Mouse (Mus musculus): Measurements from ENCODE around the gene Retsat.

Gene Retsat

DNA sequence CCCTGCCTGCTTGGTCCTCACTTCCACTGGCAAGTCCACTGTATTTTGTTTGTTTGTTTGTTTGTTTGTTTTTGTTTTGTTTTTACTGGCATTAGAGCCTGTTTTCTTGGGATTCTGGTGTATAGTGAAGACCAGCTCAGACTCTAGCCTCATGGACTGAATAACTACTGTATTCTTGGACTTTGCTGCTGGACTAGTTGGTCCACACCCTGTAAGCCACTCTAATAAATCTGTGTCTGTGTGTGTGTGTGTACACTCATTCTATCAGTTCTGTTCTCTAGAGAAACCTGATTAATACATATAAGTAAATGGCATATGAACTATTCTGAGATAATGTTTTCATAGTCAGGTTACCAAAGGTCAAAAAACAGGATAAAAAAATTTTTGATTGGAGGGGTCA lies 8.2 kb upstream of the Retsat start:
- no peak for DNase-seq

DNA sequence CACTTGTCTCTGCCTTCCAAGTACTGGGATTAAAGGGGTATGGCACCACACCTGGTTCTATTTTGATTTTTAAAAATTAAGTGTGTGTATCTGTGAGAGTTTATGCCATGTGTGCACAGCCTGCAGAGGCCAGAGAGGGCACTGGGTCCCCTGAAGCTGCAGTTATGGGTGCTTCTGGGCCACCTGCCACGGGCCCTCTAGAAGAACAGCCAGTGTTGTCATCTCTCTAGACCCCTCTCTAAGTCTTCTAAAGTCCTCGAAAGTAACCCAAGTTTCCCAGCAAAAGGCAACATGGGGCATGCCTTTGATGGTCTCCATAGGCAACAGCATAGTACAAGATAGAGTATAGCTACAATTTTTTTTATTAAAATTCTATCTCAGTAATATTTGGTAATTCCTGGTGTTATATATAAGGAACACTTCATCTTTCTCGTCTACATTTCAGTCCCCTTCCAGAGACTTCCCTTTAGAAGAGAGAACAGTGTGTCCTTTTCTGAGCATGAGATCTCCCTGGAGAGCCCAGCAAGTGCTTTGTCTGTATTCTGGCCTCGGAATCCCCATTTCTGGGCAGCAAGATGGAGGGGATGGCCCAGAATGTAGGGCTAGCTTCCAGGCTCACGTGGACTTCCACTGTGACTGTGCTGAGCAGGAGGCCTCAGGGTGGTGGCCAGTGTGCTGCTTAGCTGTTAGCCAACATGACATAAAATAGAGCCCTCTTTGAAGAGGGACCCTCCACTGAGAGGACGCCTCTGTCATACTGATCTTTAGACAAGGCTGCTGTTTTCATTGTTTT lies 5.1 kb upstream of the Retsat start:
- DNase-seq: no peak

DNA sequence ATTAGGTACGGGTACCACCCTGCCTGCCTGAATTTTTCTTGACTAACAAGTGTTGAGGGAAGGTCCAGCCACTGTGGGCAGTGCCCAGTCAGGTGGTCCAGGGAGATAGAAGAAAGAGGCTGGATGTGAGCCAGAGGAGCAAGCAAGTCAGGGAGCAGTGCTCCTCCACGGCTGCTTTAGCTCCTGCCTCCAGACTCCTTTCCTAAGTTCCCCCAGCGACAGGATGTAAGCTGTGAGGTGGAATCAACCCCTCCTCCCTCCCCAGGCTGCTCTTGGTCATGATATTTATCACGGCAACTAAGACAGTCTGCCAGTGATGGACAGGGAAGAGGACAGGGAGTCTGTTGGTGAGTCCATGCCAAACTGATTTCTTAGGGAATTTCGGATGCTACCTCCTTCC lies 4.4 kb upstream of the Retsat start:
- DNase-seq: no peak

DNA sequence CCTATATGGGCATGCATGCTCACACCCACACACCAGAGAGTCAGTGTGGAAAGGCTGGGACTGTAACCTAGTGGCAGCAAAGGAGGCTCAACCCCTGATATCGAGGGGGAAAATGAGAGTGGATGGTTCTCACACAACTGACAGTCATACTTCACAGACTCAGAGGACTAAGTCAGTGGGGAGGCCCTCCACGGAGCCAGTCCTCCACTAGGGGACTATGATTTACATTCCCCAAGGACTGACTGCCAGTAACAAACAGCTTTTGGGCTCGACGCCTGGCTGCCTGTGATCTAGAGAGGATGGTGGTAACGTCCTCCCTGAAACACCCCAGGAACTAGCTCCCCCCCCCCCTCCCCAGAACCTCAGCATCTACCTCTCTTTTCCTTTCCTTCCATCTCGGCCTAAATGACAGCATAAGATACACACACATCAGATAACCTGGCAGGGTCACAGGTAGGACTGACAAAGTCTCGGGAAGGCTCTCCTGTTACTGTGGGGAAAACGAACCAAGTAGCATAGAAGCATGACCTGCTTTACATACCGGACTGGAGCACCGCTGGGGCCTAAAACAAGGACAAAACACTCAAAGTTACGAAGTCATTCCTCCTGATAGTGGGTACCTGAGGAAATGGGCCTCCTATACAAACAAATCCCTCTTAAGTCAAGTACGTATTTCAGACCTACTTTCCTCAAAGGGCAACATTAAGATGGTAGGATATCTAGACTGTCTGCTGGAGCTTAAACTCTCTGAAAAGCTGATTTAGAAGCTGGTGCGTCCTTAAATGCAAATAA lies 996 bp upstream of the Retsat start:
- peak; percentile 32 to 39 for DNase-seq

DNA sequence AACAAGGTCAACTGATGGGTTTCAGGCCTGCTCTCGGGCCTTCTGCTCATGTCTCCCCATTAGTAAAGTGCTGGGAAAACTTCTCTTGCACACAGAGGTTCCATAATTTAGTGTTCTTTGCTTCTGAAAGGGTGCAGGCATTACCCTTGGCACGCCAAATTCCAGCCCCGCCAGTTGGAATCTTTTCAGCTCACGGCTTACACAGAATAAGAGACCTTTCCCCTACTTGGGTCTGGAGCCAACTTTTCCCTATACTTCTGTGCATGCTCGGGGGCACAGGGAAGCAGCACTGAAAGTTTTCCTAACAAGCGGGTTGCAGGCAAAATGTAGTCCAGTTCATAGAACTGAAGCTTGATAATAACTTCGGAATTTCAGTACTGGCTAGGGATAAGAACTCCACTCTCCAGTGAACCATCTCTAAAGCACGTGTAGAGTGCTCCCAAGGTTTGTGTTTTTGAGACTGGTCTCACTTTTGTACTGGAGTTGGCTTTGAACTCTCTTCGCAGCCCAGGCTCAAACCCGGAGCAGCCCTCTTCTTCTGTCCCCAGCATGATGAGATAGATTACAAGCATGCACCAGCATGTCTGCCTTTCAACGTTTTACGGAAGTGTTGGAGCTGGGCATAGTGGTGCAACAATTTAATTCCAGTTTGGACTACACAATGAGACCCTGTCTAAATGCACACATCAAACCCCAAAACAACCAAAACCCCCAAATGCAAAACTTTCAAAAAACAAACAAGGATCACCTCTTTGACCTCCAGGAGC lies 699 bp downstream of the Retsat start:
- DNase-seq: peak; percentile 36 to 40

DNA sequence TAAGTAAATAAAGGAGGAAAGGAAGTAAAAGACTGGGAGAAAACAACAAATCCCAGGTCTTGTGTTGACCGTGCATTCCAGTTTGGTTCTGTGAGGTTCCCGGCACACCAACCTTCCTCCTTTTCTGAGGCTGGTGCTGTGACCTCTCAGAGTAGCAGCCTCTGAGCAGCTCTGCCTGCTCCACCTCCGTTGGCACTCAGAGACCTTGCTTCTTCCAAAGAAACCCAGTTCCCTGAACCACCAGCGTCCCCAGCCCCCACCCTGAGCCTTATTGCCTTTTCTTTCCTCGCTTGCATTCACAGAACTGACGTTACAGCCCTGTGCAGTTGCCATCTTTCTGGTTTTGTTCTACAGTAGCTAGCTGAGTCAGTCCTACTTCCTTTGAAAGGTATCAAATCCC lies 1.9 kb downstream of the Retsat start:
- DNase-seq: no peak

DNA sequence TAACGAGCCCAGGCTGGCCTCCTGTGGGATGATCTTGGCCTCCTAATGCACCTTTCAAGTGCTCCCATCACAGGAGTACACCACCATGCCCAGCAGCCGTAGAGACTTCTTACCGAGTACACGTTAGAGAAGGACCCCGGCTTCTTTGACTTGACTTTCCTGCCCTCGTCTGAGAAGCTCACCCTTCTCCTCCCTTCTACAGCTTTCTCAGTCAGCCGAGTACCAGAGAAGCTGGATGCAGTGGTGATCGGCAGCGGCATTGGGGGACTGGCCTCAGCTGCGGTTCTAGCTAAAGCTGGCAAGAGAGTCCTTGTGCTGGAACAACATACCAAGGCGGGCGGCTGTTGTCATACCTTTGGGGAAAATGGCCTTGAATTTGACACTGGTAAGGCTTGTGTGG lies 2.5 kb downstream of the Retsat start:
- no peak for DNase-seq

DNA sequence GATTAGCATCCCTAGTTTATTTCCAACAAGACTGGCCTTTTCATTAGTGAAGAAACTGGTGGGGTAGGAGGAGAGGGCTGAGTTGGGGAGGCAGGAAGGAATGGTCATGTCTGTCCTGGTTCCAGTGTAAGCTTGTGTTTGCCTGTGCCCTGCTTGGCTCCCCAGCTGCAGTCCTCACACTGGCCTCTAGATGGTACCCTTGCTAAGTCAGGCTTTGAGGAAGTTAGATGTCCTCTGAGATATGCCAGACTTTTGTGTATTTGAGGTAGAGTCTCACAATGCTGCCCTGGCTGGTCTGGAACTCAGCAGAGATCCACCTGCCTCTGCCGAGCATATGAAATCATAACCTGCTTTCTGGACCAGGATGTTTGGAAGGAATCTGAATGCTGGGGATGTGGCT lies 3.5 kb downstream of the Retsat start:
- peak; percentile 82 to 87 for DNase-seq

DNA sequence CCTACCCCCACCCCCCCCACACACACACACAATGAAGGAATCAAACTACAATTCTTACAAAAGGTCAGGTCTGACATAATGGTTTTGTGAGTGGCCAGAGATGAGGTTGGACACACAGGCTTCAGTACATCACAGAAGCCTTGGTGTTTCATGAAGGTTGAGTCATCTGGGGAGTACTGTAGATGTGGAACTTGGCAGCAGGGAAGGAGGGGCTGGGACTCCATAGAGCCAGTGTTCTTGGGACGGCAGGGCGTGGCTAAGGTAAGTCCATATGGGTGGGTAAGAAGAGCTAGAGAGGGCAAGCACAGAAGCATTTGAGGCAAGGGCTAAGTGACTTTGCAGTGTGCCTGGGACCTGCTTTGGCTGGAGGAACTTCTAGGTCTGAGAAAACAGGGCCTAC lies 5.8 kb downstream of the Retsat start:
- no peak for DNase-seq

DNA sequence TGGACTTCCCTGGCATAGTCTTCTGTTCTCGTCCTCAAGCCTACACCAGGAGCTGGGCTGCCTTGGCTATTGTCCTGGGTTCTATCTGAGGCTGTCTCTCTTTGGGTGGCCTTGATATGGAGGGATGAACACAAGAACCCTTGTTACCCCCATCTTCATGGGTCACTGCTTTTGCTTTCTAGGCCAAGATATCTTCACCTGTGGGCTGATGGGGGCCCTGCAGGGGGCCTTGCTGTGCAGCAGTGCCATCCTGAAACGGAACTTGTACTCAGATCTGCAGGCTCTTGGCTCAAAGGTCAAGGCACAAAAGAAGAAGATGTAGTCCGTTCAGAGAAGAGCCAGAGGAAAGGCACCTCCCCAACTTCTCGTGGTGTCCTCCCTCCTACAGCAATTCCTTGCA lies 8.8 kb downstream of the Retsat start:
- DNase-seq: no peak

DNA sequence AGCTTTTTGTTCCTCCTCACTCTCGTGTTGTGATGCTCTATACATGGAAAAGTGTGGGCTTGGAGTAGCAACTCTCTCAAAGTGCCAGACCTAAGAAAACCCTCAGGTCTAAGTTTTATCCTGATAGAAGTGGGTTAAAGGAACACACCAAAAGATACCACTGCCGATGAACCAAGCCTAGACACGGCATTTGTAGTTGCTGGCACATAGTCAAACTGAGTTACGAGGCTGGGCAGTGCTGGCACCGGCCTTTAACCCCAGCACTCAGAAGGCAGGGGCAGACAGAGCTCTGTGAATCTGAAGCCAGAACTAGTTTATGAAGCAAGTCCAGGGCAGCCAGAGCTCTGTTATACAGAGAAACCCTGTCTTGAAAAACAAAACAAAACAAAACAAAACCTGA lies 9.4 kb downstream of the Retsat start:
- no peak for DNase-seq

DNA sequence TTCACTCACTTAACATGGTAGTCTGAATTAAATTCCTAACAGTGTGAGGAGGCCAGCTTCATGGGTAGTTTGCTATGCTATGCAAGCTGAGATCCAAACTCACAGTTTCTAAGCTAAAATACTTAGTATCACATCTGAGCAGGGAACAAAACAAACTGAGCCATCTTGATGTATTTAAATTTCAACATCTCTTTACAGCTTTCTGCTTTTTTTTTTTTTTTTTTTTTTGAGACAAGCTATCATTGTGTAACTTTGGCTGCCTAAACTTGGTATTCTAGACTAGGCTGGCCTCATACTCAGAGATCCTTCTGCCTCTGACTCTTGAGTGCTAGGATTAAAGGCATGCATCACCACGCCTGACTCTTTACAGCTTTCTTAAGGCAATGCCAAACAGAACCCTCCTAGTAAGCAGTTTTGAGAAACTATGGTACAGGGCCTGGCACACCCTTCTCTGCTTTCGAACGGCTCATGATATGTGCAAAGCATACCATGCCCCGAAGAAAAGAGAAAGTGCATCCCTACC lies 10.4 kb downstream of the Retsat start:
- DNase-seq: no peak

DNA sequence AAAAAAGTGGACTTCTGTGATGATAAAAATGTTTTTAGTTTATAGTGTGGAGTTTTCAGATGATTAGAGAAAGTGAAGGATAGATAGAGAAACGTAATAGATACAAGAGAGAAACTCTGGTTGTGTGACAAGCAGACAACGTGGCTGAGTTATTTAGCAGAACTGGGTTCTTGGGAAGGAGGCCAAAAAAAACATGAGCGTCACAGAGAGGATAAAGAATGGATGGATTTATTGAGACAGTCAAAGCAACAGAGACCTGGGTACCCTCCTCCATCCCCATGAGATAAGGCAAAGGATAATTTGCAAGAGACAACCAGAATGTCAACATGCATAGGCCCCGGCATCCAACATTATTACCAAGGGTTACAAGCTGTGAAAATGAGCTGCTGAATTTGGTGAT lies 12.0 kb downstream of the Retsat start:
- DNase-seq: no peak

DNA sequence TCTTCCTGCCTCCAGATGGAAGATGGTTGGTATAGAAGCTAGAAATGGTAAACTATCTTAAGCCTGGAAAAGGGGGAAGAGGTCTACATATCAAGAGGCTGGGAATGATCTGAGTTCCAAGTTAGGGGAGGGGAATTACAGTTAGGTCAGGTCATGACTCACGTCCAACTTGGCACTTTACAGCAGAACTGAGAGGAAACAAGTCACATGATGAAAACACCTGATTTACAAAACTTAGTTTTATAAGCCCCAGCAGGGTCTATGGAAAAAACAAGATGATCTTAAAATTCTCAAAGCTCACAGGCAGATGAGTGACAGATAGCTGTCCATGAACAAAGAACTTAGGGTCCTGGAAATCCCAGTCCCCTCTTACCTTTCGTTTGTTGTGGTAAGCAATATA lies 16.9 kb downstream of the Retsat start:
- no peak for DNase-seq

DNA sequence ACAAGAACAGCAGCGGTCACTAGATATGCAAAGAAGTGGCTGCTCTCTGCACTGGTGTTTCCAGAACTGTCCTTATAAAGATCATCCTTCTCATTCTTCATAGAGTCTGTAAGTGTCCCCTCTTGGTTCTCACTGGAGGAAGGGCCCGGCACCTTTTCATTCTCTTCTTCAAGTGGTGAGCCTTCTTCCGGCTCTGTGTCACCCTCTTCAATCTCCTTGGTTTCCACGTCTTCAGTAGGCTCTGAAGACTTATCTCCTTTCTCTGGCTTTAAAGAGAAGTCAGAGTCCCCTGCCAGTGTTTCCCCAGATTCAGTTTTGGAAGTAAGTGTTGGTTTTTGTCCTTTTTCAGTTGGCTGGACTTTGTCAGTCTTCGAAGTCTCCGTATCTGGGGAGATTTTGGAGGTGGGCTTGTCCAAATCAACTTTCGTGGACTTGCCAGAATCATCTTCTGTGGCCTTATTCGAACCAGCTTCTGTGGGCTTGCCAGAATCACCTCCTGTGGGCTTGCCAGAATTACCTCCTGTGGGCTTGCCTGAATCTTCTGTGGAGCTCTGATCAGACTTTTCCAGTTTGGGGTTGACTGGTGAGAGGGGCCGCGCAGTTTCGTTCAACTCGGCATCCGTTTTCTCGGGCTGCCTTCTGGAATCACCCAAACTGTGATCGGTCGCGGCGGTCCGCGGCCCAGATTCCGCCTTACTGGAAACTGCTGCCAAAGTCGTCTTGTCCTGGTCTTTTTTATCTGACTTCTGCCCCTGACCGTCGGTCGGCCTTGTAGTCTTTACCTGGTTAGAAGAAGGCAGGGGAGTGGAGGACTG lies 17.5 kb downstream of the Retsat start:
- DNase-seq: no peak

DNA sequence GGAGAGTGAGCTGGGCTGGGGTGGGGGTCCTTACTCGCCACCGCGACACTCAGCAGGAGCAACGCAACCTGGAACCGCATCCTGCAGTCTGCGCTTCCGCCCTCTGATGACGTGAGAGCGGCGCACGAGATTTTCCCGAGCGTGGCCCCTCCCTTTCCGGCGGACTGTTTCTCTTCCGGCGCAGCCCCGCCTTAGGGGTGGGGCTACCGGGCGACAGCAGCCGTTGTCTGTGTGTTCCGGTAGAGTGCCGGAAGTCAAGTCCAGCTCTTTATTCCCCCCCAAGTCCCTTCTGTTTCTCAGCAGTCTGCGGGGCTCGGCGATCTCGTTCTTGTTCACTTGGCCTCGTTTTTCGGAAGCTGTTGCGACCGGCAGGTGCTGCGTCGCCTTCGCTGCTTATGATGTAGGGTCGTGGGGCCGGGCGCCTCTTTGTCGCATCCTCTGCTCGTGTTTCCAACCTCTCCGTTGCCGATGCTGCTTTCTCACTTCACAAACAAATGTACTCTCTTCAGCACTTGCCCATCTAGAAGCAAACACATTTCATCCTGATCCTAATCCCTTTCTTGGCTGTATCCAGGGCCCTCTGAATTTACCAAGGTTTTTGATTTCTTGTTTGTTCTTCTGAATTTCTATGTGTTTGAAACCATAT lies 18.5 kb downstream of the Retsat start, which contains the start of gene Tgoln1:
TSS of gene Tgoln1 (minus strand) at position 358 of the 646 bp plus-strand sequence.
- peak; percentile 95 to 96 for DNase-seq

DNA sequence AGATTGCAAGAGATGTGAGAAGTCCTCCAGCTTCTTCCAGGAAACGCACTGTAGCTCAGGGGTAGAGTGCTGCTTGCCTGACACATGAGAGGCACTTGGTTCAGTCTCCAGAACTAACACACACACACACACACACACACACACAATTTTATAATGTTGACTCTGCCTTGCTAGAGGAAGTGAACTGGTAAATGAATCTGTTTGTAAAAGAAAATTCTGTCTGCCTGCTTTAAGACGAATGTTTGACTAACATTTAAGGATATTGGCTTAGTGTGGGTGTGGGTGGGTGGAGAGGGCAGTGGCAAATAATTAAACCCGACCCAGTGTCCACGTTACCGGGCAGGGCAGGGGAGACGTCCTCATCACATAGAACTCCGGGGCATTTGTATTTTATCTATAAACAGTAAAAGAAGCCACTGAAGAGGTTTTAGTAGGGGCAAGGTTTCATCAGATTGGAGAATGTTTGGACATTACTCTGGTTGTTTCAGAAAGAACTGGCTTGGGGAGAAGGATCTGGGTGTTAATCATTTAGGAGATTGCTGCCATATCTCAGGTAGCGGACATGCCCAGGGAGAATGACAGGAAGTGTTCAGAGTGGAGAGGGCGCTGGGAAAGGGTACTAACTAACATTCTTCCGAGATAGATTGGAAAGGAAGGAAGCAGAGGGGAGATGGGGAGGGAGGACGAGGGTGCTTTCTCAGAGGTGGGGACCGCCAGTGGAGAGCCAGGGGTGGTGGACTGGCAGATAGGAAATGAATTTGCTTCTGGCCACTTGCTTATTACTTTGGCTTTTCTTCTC lies 21.7 kb downstream of the Retsat start:
- DNase-seq: peak; percentile 47 to 73

DNA sequence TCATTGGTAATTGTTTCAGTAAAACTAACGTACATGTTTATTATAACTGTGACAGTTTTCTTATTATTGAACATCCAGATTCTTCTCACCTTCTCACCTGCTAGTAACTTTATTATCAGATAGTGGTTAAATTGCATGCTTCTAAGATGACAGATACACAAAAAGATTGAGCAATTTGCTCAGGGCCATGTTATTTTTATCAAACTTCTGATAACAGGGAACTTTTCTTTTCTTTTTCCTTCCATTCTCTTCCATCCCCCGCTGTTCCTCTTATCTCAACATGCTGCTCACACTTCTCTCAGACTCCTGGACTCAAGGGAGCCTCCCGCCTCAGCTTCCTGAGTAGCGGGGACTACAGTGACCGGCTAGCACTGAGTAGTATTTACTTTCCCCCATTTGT lies 22.6 kb downstream of the Retsat start:
- DNase-seq: no peak

DNA sequence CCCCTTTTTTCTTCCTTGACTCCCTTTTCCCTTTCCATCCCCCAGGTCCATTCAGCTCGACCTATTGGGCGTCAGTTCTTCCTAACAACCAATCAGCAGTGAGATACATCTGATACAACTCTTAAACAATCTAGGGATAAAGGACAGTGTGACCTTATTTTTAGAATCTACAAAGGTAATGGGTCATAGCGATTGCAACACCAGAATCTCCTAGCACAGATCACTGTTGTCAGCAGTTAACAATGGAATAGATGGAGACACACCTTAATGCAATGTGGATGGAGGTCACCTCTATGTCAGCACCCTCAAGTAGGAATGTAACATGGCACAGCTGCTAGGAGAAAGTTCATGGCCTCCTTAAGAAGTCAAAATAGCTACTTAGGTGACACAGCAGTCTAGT lies 24.6 kb downstream of the Retsat start:
- no peak for DNase-seq

DNA sequence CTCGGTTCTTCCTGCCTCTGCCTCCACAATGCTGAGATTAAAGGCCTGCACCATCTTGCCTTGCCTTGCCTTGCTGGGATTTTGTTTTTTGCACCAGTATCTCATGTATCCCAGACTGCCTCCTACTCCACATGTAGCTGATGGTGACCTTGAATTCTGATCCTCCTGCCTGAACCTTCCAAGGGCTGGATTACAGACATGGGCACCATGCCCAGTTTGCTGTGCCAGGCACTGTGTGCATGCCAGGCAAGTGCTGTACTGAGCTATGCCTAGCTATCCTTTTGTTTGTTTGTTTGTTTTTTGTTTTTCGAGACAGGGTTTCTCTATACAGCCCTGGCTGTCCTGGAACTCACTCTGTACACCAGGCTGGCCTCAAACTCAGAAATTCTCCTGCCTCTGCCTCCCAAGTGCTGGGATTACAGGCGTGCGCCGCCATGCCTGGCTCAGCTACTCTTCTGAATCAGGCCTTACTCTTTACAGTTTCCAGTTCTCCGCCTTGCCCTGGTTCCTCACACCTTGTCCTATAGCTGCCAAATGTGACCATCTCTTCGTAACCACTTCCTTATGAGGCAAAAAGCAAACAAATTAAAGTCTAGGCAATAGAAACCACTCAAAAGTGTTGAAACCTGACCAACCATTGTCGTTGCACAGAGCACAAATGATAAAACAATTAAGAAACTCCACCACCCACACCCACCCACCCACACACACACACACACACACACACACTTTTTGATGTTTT lies 25.6 kb downstream of the Retsat start:
- DNase-seq: peak in 1 of 2 experiments; percentile 50

Measured in lung, adult 18-20 months (tissue).